Mouse (Mus musculus): Measurements from ENCODE around the gene Zfp91.

- TF ChIP-seq POLR2A (IDR thresholded peaks at IDR 0.05; ENCODE audit: insufficient read length, low read depth) (no peak), POLR2AphosphoS2 (IDR thresholded peaks at IDR 0.05; ENCODE audit: insufficient read length, low read depth) (no peak), MAX (IDR thresholded peaks at IDR 0.05; ENCODE audit: low read depth) (no peak), SRF (IDR thresholded peaks at IDR 0.05; ENCODE audit: control insufficient read depth, insufficient read length, low read depth) (no peak), CEBPB (IDR thresholded peaks at IDR 0.05; ENCODE audit: insufficient read depth, poor library complexity, severe bottlenecking) (0 out of 2 replicates have a peak, but pooled peaks have one; percentile 10), E2F4 (IDR thresholded peaks at IDR 0.05; ENCODE audit: insufficient read depth) (no peak), USF1 (IDR thresholded peaks at IDR 0.05; ENCODE audit: low read depth) (no peak), MYOG (IDR thresholded peaks at IDR 0.05; ENCODE audit: control insufficient read depth in 1 of 3, insufficient read depth in 1 of 3, insufficient read length in 2 of 3, low read depth in 2 of 3) (no peak), REST (IDR thresholded peaks at IDR 0.05; ENCODE audit: insufficient read depth, insufficient read length) (no peak), TCF12 (IDR thresholded peaks at IDR 0.05; ENCODE audit: insufficient read depth, poor library complexity, severe bottlenecking) (no peak), MYOD1 (IDR thresholded peaks at IDR 0.05; ENCODE audit: control insufficient read depth in 1 of 3, insufficient read length in 2 of 3, low read depth in 2 of 3) (no peak)
Measured at GRCm38 (mm10) chr19:12805730-12806129, 9.8 kb upstream of the Zfp91 start.
